ENCODE assay signal across 11 mouse cellular contexts in genomic region chr11:19714211-19714610, GRCm38 (mm10).
DNase-seq lines count a peak whose midpoint lies in the region; ATAC-seq lines count a peak whose summit lies in the region.
"Had no signal": no experiment of that assay in that cellular context is flagged by ENCODE, and none has a peak within 500 bp of the region (broad histone marks: within the 10 kb centered on the region; RNA-seq: fewer than 3 reads in every experiment).

No protein-coding gene starts in this region.

- no peak overlapping the region for H3K4me3 ChIP-seq in embryonic facial prominence, embryonic 11.5 days (ENCODE audit: low read depth, low read length)
- no peak overlapping the region for H3K4me3 ChIP-seq in embryonic facial prominence, embryonic 10.5 days
- peak overlapping the region; percentile 20; the same call in 1 of the 2 replicates for H3K4me3 ChIP-seq in hindbrain, embryonic 15.5 days
- no peak overlapping the region for H3K4me3 ChIP-seq in hindbrain, embryonic 10.5 days
- H3K4me3 ChIP-seq in midbrain, embryonic 14.5 days (replicated peaks; ENCODE audit: low read depth, low read length): no peak overlapping the region
- no peak overlapping the region for H3K4me3 ChIP-seq in midbrain, embryonic 16.5 days (ENCODE audit: low read depth, low read length)
- no peak overlapping the region for H3K4me3 ChIP-seq in neural tube, embryonic 14.5 days (ENCODE audit: low read depth, low read length)
- H3K4me3 ChIP-seq: myocyte had no signal

- no peaks in the 10 kb centered on the region; the same call in 1 of the 2 replicates for H3K4me1 ChIP-seq in embryonic facial prominence, embryonic 11.5 days (ENCODE audit: control insufficient read depth, insufficient read depth, low read length)
- peaks cover 15% of the 10 kb centered on the region for H3K4me1 ChIP-seq in embryonic facial prominence, embryonic 10.5 days
- H3K4me1 ChIP-seq in hindbrain, embryonic 15.5 days (replicated peaks): peaks cover 10% of the 10 kb centered on the region; the same call in 1 of the 2 replicates
- peaks cover 5% of the 10 kb centered on the region; the same call in 1 of the 2 replicates for H3K4me1 ChIP-seq in hindbrain, embryonic 10.5 days (replicated peaks)
- no peaks in the 10 kb centered on the region for H3K4me1 ChIP-seq in midbrain, embryonic 14.5 days (ENCODE audit: control insufficient read depth, insufficient read depth, low read length)
- H3K4me1 ChIP-seq in midbrain, embryonic 16.5 days (ENCODE audit: control insufficient read depth, insufficient read depth, low read length): peaks cover 2% of the 10 kb centered on the region; the same call in 1 of the 2 replicates
- H3K4me1 ChIP-seq in neural tube, embryonic 14.5 days (ENCODE audit: control insufficient read depth, insufficient read depth, low read length): peaks cover 6% of the 10 kb centered on the region; the same call in 1 of the 2 replicates

- H3K4me2 ChIP-seq in embryonic facial prominence, embryonic 11.5 days (ENCODE audit: low read depth, low read length): no peak overlapping the region
- H3K4me2 ChIP-seq in hindbrain, embryonic 15.5 days: peak overlapping the region; percentile 50
- H3K4me2 ChIP-seq in midbrain, embryonic 14.5 days (ENCODE audit: low read length): no peak overlapping the region
- H3K4me2 ChIP-seq in midbrain, embryonic 16.5 days (ENCODE audit: low read length): no peak overlapping the region
- H3K4me2 ChIP-seq in neural tube, embryonic 14.5 days (ENCODE audit: low read depth, low read length): peak overlapping the region; percentile 12; the same call in 1 of the 2 replicates

- DNase-seq in embryonic facial prominence, embryonic 11.5 days (ENCODE audit: low spot score): peak; percentile 34
- no peak for DNase-seq in embryonic facial prominence, embryonic 10.5 days (ENCODE audit: low spot score)
- DNase-seq in hindbrain, embryonic 10.5 days (ENCODE audit: low spot score): no peak
- peak; percentile 50 for DNase-seq in midbrain, embryonic 14.5 days
- no peak for DNase-seq in urinary bladder, postnatal 14 days (ENCODE audit: low spot score)
- DNase-seq: lung, postnatal 10 days; thymus, adult 18-20 months had no signal

- H3K36me3 ChIP-seq in embryonic facial prominence, embryonic 11.5 days (replicated peaks; ENCODE audit: control insufficient read depth, insufficient read depth, low read depth, low read length): no peaks in the 10 kb centered on the region
- no peaks in the 10 kb centered on the region for H3K36me3 ChIP-seq in embryonic facial prominence, embryonic 10.5 days (replicated peaks)
- H3K36me3 ChIP-seq in hindbrain, embryonic 15.5 days: no peaks in the 10 kb centered on the region
- no peaks in the 10 kb centered on the region for H3K36me3 ChIP-seq in hindbrain, embryonic 10.5 days
- no peaks in the 10 kb centered on the region for H3K36me3 ChIP-seq in midbrain, embryonic 14.5 days (ENCODE audit: control insufficient read depth, insufficient read depth, low read length)
- no peaks in the 10 kb centered on the region for H3K36me3 ChIP-seq in midbrain, embryonic 16.5 days (ENCODE audit: control insufficient read depth, insufficient read depth, low read length)
- H3K36me3 ChIP-seq in neural tube, embryonic 14.5 days (ENCODE audit: control insufficient read depth, insufficient read depth, low read length): no peaks in the 10 kb centered on the region

- no peaks in the 10 kb centered on the region for H3K27me3 ChIP-seq in embryonic facial prominence, embryonic 11.5 days (ENCODE audit: control insufficient read depth, insufficient read depth, low read length)
- H3K27me3 ChIP-seq in embryonic facial prominence, embryonic 10.5 days (replicated peaks; ENCODE audit: low read depth, poor library complexity, severe bottlenecking): no peaks in the 10 kb centered on the region
- H3K27me3 ChIP-seq in hindbrain, embryonic 15.5 days: no peaks in the 10 kb centered on the region
- H3K27me3 ChIP-seq in hindbrain, embryonic 10.5 days (ENCODE audit: insufficient read depth, poor library complexity, severe bottlenecking): no peaks in the 10 kb centered on the region
- H3K27me3 ChIP-seq in midbrain, embryonic 14.5 days (ENCODE audit: control insufficient read depth, insufficient read depth, low read length): no peaks in the 10 kb centered on the region
- no peaks in the 10 kb centered on the region for H3K27me3 ChIP-seq in midbrain, embryonic 16.5 days (ENCODE audit: control insufficient read depth, insufficient read depth, low read depth, low read length)
- H3K27me3 ChIP-seq in neural tube, embryonic 14.5 days (ENCODE audit: control insufficient read depth, insufficient read depth, low read length): no peaks in the 10 kb centered on the region

- H3K27ac ChIP-seq in embryonic facial prominence, embryonic 11.5 days (replicated peaks; ENCODE audit: low read depth, low read length): no peak overlapping the region
- H3K27ac ChIP-seq in embryonic facial prominence, embryonic 10.5 days (replicated peaks): no peak overlapping the region
- H3K27ac ChIP-seq in hindbrain, embryonic 15.5 days (replicated peaks): peak overlapping the region; percentile 62
- no peak overlapping the region for H3K27ac ChIP-seq in hindbrain, embryonic 10.5 days
- H3K27ac ChIP-seq in midbrain, embryonic 14.5 days (replicated peaks; ENCODE audit: low read depth, low read length): no peak overlapping the region
- H3K27ac ChIP-seq in midbrain, embryonic 16.5 days (ENCODE audit: low read length): no peak overlapping the region
- no peak overlapping the region for H3K27ac ChIP-seq in neural tube, embryonic 14.5 days (ENCODE audit: low read depth, low read length)

- WGBS in embryonic facial prominence, embryonic 11.5 days: 28% methylated on average over 5 of the region's 5 CpGs
- WGBS in embryonic facial prominence, embryonic 10.5 days: 43% methylated on average over 5 of the region's 5 CpGs
- WGBS in hindbrain, embryonic 15.5 days: 46% methylated on average over 5 of the region's 5 CpGs
- WGBS in hindbrain, embryonic 10.5 days: 59% methylated on average over 5 of the region's 5 CpGs
- WGBS in midbrain, embryonic 14.5 days: 58% methylated on average over 5 of the region's 5 CpGs
- 60% methylated on average over 5 of the region's 5 CpGs for WGBS in midbrain, embryonic 16.5 days
- 42% methylated on average over 5 of the region's 5 CpGs for WGBS in neural tube, embryonic 14.5 days

- ATAC-seq in embryonic facial prominence, embryonic 11.5 days (replicated peaks; ENCODE audit: insufficient number of reproducible peaks, low FRiP score, low TSS enrichment, low read depth): no peak
- ATAC-seq in hindbrain, embryonic 15.5 days (ENCODE audit: low FRiP score, low read depth): no peak
- no peak for ATAC-seq in midbrain, embryonic 14.5 days (ENCODE audit: low FRiP score, low TSS enrichment)
- ATAC-seq in midbrain, embryonic 16.5 days: no peak
- ATAC-seq in neural tube, embryonic 14.5 days (ENCODE audit: low read depth): no peak

- no peak overlapping the region for H3K9ac ChIP-seq in embryonic facial prominence, embryonic 11.5 days (replicated peaks; ENCODE audit: low read length)
- no peak overlapping the region for H3K9ac ChIP-seq in hindbrain, embryonic 15.5 days
- no peak overlapping the region for H3K9ac ChIP-seq in midbrain, embryonic 14.5 days (replicated peaks; ENCODE audit: low read length)
- H3K9ac ChIP-seq in midbrain, embryonic 16.5 days (ENCODE audit: low read depth, low read length): no peak overlapping the region
- H3K9ac ChIP-seq in neural tube, embryonic 14.5 days (replicated peaks; ENCODE audit: low read depth, low read length): no peak overlapping the region

- H3K9me3 ChIP-seq in embryonic facial prominence, embryonic 11.5 days (replicated peaks; ENCODE audit: control insufficient read depth, low read length): no peaks in the 10 kb centered on the region
- no peaks in the 10 kb centered on the region for H3K9me3 ChIP-seq in embryonic facial prominence, embryonic 10.5 days
- H3K9me3 ChIP-seq in hindbrain, embryonic 15.5 days: no peaks in the 10 kb centered on the region
- no peaks in the 10 kb centered on the region for H3K9me3 ChIP-seq in hindbrain, embryonic 10.5 days
- H3K9me3 ChIP-seq in midbrain, embryonic 14.5 days (ENCODE audit: control insufficient read depth, low read length): no peaks in the 10 kb centered on the region
- no peaks in the 10 kb centered on the region for H3K9me3 ChIP-seq in midbrain, embryonic 16.5 days (replicated peaks; ENCODE audit: control insufficient read depth, low read length, poor library complexity, severe bottlenecking)
- no peaks in the 10 kb centered on the region for H3K9me3 ChIP-seq in neural tube, embryonic 14.5 days (ENCODE audit: control insufficient read depth, low read length)

Comparison
In these comparisons a context has a peak if more than half of its experiments do, and no peak if none do; other contexts are left out.
1. DNase-seq: peak in embryonic facial prominence, embryonic 11.5 days (single experiment) and midbrain, embryonic 14.5 days (single experiment); none in embryonic facial prominence, embryonic 10.5 days (single experiment), hindbrain, embryonic 10.5 days (single experiment) and urinary bladder, postnatal 14 days (single experiment).
2. H3K4me2 ChIP-seq: peak in hindbrain, embryonic 15.5 days (single experiment) and neural tube, embryonic 14.5 days (single experiment); none in embryonic facial prominence, embryonic 11.5 days (single experiment), midbrain, embryonic 14.5 days (single experiment) and midbrain, embryonic 16.5 days (single experiment).